Mouse (Mus musculus) adrenal gland, postnatal 4 days (tissue): ENCODE results near the gene Kmt2a. TPM values are rescaled to one million over a fixed set of nuclear protein-coding genes. Genes with fewer than 3 reads are reported as not detected.

Experiments
- DNase-seq, 2 experiments: peaks; one replicate each; pipeline ENCODE4 v3.0.0; 2021 to 2022; ENCODE audit warnings: low spot score in 2 of 2, mixed read lengths in 2 of 2
- total RNA-seq, 2 experiments: library from RNA; stranded (reverse); gene quantifications; 2 replicates each; pipeline ENCODE4 v1.2.3; 2021

Gene Kmt2a
- total RNA-seq, 2 experiments from 2014 or later = 38.2 to 40.3 TPM

DNA sequence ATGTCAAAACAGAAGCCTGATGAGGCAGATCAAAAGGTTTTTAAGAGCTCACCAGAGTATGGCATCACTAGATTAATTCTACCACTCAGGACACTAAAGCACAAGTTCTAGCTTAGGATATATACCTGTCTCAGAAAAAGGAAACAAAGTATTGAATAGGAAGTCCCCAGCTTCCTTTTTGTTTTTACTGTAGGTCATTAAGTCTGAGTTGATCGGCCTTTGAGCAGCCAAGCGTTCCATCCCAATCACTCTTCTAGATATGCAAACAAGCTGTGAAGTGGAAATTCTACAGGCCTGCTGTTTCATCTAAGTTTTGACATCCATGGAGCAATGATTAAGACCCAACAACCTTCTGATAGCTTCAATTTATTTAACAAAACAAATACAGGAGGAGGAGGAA is 120.2 kb downstream of the Kmt2a start:
- no peak for DNase-seq

Other genes starting within 250 kb of the Kmt2a start
- not detected for gene Treh, start 208.1 kb downstream of the Kmt2a start, total RNA-seq
- 10 to 100 TPM; 58.5 to 76.1 TPM for gene Phldb1, start 146.1 kb downstream of the Kmt2a start, total RNA-seq
- 100 to 1,000 TPM; 157 to 158 TPM for gene Arcn1, start 113.5 kb downstream of the Kmt2a start, total RNA-seq
- 100 to 1,000 TPM; 122 to 127 TPM for gene Ift46, start 113.4 kb downstream of the Kmt2a start, total RNA-seq
- gene Tmem25, start 82.0 kb downstream of the Kmt2a start, total RNA-seq = 1 to 10 TPM; 8.6 to 9.5 TPM
- gene Ttc36, start 78.2 kb downstream of the Kmt2a start, total RNA-seq = 10 to 100 TPM; 26.5 to 40.4 TPM
- gene Atp5l, start 39.4 kb upstream of the Kmt2a start, total RNA-seq = 100 to 1,000 TPM; 458 to 535 TPM
- 10 to 100 TPM; 81.6 to 90.5 TPM for gene Ube4a, start 84.3 kb upstream of the Kmt2a start, total RNA-seq
- under 1 TPM in 1 of 2 experiments, not detected in 1; 0.76 TPM for gene Cd3g, start 99.1 kb upstream of the Kmt2a start, total RNA-seq
- under 1 TPM in 1 of 2 experiments, not detected in 1; 0.87 TPM for gene Cd3d, start 100.5 kb upstream of the Kmt2a start, total RNA-seq
- under 1 TPM in 1 of 2 experiments, not detected in 1; 0.93 TPM for gene Cd3e, start 128.3 kb upstream of the Kmt2a start, total RNA-seq
- gene Mpzl2, start 158.5 kb upstream of the Kmt2a start, total RNA-seq = 1 to 10 TPM; 7.2 to 7.4 TPM
- 1 to 10 TPM; 3.6 to 5.1 TPM for gene Mpzl3, start 173.9 kb upstream of the Kmt2a start, total RNA-seq
- 1 to 10 TPM; 1.2 to 1.6 TPM for gene Jaml, start 197.9 kb upstream of the Kmt2a start, total RNA-seq
- gene Scn2b, start 236.5 kb upstream of the Kmt2a start, total RNA-seq = 1 to 10 TPM; 6.6 to 7.9 TPM